Mouse (Mus musculus) layer of hippocampus, adult 11-12 months (tissue): ENCODE data around the gene Acp4.
A peak's percentile ranks its signal among the peaks of the same experiment; 100 is the strongest.
"Not testable (repeated sequence)": the region's sequence is repeated elsewhere in the genome, so short reads cannot be mapped to it uniquely, and the experiment has no call there.

ENCODE experiments used
- DNase-seq: peaks from one replicate; pipeline ENCODE4 v3.0.0; 2022; ENCODE audit warnings: low spot score

Acp4 gene

GRCm38 (mm10) chr7:44262791-44263643, 5.8 kb upstream of the Acp4 start:
- peak; percentile 97 for DNase-seq

GRCm38 (mm10) chr7:44261147-44261546, 4.0 kb upstream of the Acp4 start, which contains the start of gene Gm15517:
Gm15517 (plus strand) TSS chr7:44261447.
- DNase-seq = no peak

GRCm38 (mm10) chr7:44260410-44260809, 3.2 kb upstream of the Acp4 start:
- DNase-seq = no peak

GRCm38 (mm10) chr7:44254930-44255329, 2.2 kb downstream of the Acp4 start:
- no peak for DNase-seq

- DNase-seq = no peak
These were observed 4.1 kb downstream of the Acp4 start for GRCm38 (mm10) chr7:44253023-44253616.

- not testable (repeated sequence) for DNase-seq
These were observed 6.4 kb downstream of the Acp4 start for GRCm38 (mm10) chr7:44250732-44251275.

- no peak for DNase-seq
These were observed 7.9 kb downstream of the Acp4 start for GRCm38 (mm10) chr7:44249248-44249647.

- no peak for DNase-seq
These were observed 9.2 kb downstream of the Acp4 start for GRCm38 (mm10) chr7:44247971-44248370.

GRCm38 (mm10) chr7:44246984-44247470, 10.2 kb downstream of the Acp4 start:
- peak; percentile 46 for DNase-seq

GRCm38 (mm10) chr7:44246055-44246983, 10.9 kb downstream of the Acp4 start, which contains the start of the genes 1700028J19Rik and 2410002F23Rik:
1700028J19Rik (minus strand) TSS chr7:44246695.
2410002F23Rik (plus strand) TSS chr7:44246722.
- peak; percentile 93 for DNase-seq

- no peak for DNase-seq
These were observed 13.1 kb downstream of the Acp4 start for GRCm38 (mm10) chr7:44244080-44244479.

GRCm38 (mm10) chr7:44241163-44241562, 16.0 kb downstream of the Acp4 start:
- no peak for DNase-seq

- no peak for DNase-seq
These were observed 16.5 kb downstream of the Acp4 start for GRCm38 (mm10) chr7:44240712-44241111.

GRCm38 (mm10) chr7:44239913-44240312, 17.3 kb downstream of the Acp4 start:
- DNase-seq = no peak

- no peak for DNase-seq
These were observed 21.3 kb downstream of the Acp4 start, which contains the start of gene Gm36864 for GRCm38 (mm10) chr7:44235909-44236308. Gm36864 (plus strand) TSS chr7:44236177.

- no peak for DNase-seq
These were observed 32.1 kb downstream of the Acp4 start, which contains the start of gene Klk1 for GRCm38 (mm10) chr7:44225076-44225475. Klk1 (plus strand) TSS chr7:44225360.

GRCm38 (mm10) chr7:44222335-44222734, 34.8 kb downstream of the Acp4 start:
- DNase-seq = not testable (repeated sequence)

GRCm38 (mm10) chr7:44221601-44222000, 35.6 kb downstream of the Acp4 start:
- DNase-seq = not testable (repeated sequence)

- no peak for DNase-seq
These were observed 41.5 kb downstream of the Acp4 start, which contains the start of gene Klk1b5 for GRCm38 (mm10) chr7:44215645-44216044. Klk1b5 (plus strand) TSS chr7:44215945.

GRCm38 (mm10) chr7:44208307-44208706, 48.9 kb downstream of the Acp4 start:
- DNase-seq = no peak

GRCm38 (mm10) chr7:44207135-44207534, 50.0 kb downstream of the Acp4 start, which contains the start of gene Klk1b4:
Klk1b4 (plus strand) TSS chr7:44207435.
- not testable (repeated sequence) for DNase-seq
